Mouse (Mus musculus): ENCODE measurements around the gene Olfr1217. TPM values are rescaled to one million over a fixed set of nuclear protein-coding genes. Genes with fewer than 3 reads are reported as not detected.
"Not testable (repeated sequence)": the region's sequence is repeated elsewhere in the genome, so short reads cannot be mapped to it uniquely, and the experiment has no call there.

Gene Olfr1217
- polyA plus RNA-seq (2015; fragmentation: Nextera tagmentation; extraction: Ambion mirVana): not detected in 2 replicates

GRCm38 (mm10) chr2:89031965-89032364 lies at the start of gene Olfr1217:
Gene Olfr1217, minus strand, starts transcription at chr2:89032065.
- TF ChIP-seq CTCF (IDR thresholded peaks at IDR 0.05) (no peak), EP300 (IDR thresholded peaks at IDR 0.05) (no peak)
- no peaks in the 10 kb centered on the region for H3K36me3 ChIP-seq (ENCODE audit: insufficient read depth, low read length)
- no peaks in the 10 kb centered on the region for H3K9me3 ChIP-seq (ENCODE audit: low read length)
- no peak within 1 kb of the TSS for H3K27ac ChIP-seq (ENCODE audit: low read length)
- DNase-seq (ENCODE audit: low spot score): no peak
- no peak within 1 kb of the TSS for H3K4me3 ChIP-seq (ENCODE audit: low read depth, low read length)
- no peak within 1 kb of the TSS for H3K4me2 ChIP-seq (replicated peaks; ENCODE audit: low read depth, low read length)
- H3K9ac ChIP-seq (replicated peaks; ENCODE audit: low read depth): no peak within 1 kb of the TSS
- no peaks in the 10 kb centered on the region for H3K4me1 ChIP-seq (ENCODE audit: insufficient read depth, low read depth, low read length)
- no peaks in the 10 kb centered on the region for H3K27me3 ChIP-seq (replicated peaks; ENCODE audit: insufficient read depth, low read length)
- ATAC-seq: no peak
- WGBS: 62% methylated on average over 2 of the region's 2 CpGs

DNA sequence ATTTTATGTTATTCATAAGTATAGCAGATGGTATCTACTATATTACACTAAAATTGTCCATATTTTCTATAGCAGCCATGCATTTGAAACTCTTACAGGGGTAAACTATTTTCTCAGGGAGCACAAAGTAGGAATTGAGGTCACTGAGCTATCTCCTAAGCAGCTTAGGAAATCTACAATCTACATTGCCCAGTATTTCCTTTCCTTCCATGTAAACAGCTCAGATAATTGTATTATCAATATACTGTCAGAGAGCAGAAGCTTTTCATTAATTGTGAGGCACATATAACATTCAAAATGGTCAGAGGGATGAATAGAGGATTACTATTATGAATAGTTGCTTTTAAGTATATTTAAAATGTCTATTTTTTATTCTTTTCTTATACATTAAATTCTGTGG lies 49.6 kb upstream of the Olfr1217 start:
- H3K27me3 ChIP-seq (replicated peaks; ENCODE audit: insufficient read depth, low read length): no peaks in the 10 kb centered on the region
- H3K27ac ChIP-seq (ENCODE audit: low read length): no peak overlapping the region
- no peak for ATAC-seq
- no peaks in the 10 kb centered on the region for H3K36me3 ChIP-seq (ENCODE audit: insufficient read depth, low read length)
- no peak for TF ChIP-seq EP300 (IDR thresholded peaks at IDR 0.05)
- no peak for TF ChIP-seq CTCF (IDR thresholded peaks at IDR 0.05)
- no peak overlapping the region for H3K9ac ChIP-seq (replicated peaks; ENCODE audit: low read depth)
- no peak overlapping the region for H3K4me3 ChIP-seq (ENCODE audit: low read depth, low read length)
- no peaks in the 10 kb centered on the region for H3K9me3 ChIP-seq (ENCODE audit: low read length)
- H3K4me2 ChIP-seq (replicated peaks; ENCODE audit: low read depth, low read length): no peak overlapping the region
- no peaks in the 10 kb centered on the region for H3K4me1 ChIP-seq (ENCODE audit: insufficient read depth, low read depth, low read length)
- DNase-seq (ENCODE audit: low spot score): no peak

DNA sequence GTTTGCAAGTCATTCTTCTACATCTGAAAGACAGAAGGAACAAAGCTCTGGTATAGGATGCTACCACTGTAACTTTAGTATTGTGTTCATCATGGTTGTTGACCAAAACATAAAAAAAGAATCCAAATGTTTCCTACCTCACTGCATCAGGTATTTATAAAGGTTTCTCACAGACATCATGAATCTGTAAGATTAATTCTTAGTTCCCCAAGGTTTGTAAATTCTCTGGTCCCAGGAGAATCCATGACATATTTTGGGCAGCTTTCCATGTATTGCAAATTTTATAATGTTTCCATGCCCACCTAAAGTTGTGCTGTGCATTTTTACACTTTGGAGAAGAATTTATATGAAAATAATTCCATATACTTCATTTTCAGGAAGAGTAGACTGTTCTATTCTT lies 29.2 kb upstream of the Olfr1217 start, which contains the start of gene Olfr1218:
Gene Olfr1218 (minus strand): TSS at position 101 of the 400 bp plus-strand sequence.
- Histone ChIP-seq H3K36me3 (ENCODE audit: insufficient read depth, low read length) (no peaks in the 10 kb centered on the region), H3K4me2 (replicated peaks; ENCODE audit: low read depth, low read length) (no peak within 1 kb of the TSS), H3K9me3 (ENCODE audit: low read length) (no peaks in the 10 kb centered on the region), H3K27ac (ENCODE audit: low read length) (no peak within 1 kb of the TSS), H3K4me3 (ENCODE audit: low read depth, low read length) (no peak within 1 kb of the TSS), H3K27me3 (replicated peaks; ENCODE audit: insufficient read depth, low read length) (no peaks in the 10 kb centered on the region), H3K4me1 (ENCODE audit: insufficient read depth, low read depth, low read length) (no peaks in the 10 kb centered on the region), H3K9ac (replicated peaks; ENCODE audit: low read depth) (no peak within 1 kb of the TSS)
- TF ChIP-seq CTCF (IDR thresholded peaks at IDR 0.05) (no peak), EP300 (IDR thresholded peaks at IDR 0.05) (no peak)
- ATAC-seq (no peak), DNase-seq (ENCODE audit: low spot score) (no peak)

DNA sequence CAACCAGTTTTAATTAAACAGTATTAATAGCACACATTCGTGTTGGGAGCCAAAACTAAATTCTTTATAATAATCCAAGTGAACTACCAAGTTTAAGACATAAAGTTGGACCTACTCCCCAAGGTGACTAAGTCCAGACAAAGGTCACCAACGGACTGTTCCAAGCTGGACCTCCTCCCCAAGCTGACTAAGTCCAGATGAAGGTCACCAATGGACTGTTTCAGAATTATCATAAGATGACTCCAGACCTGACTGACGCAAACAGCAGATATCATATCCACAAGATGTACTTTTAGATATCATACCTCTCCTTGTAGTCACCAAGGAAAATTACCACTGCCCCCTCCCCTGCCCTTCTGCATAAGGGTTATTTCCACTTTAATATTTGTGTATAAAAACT lies 10.4 kb downstream of the Olfr1217 start:
- not testable (repeated sequence) for H3K9me3 ChIP-seq (ENCODE audit: low read length); ATAC-seq; H3K4me3 ChIP-seq (ENCODE audit: low read depth, low read length); H3K4me1 ChIP-seq (ENCODE audit: insufficient read depth, low read depth, low read length); H3K4me2 ChIP-seq (replicated peaks; ENCODE audit: low read depth, low read length); H3K27me3 ChIP-seq (replicated peaks; ENCODE audit: insufficient read depth, low read length); H3K27ac ChIP-seq (ENCODE audit: low read length); H3K9ac ChIP-seq (replicated peaks; ENCODE audit: low read depth); H3K36me3 ChIP-seq (ENCODE audit: insufficient read depth, low read length); DNase-seq (ENCODE audit: low spot score)
- WGBS: 57% methylated on average over 3 of the region's 3 CpGs

GRCm38 (mm10) chr2:89018240-89018639 lies 13.6 kb downstream of the Olfr1217 start, which contains the start of gene Olfr1216:
Gene Olfr1216, minus strand, starts transcription at chr2:89018340.
- Histone ChIP-seq H3K36me3 (ENCODE audit: insufficient read depth, low read length) (no peaks in the 10 kb centered on the region), H3K4me1 (ENCODE audit: insufficient read depth, low read depth, low read length) (no peaks in the 10 kb centered on the region), H3K9ac (replicated peaks; ENCODE audit: low read depth) (no peak within 1 kb of the TSS), H3K27me3 (replicated peaks; ENCODE audit: insufficient read depth, low read length) (no peaks in the 10 kb centered on the region), H3K4me2 (replicated peaks; ENCODE audit: low read depth, low read length) (no peak within 1 kb of the TSS), H3K9me3 (ENCODE audit: low read length) (no peaks in the 10 kb centered on the region), H3K27ac (ENCODE audit: low read length) (no peak within 1 kb of the TSS), H3K4me3 (ENCODE audit: low read depth, low read length) (no peak within 1 kb of the TSS)
- 64% methylated on average over 1 of the region's 1 CpGs for WGBS
- TF ChIP-seq EP300 (IDR thresholded peaks at IDR 0.05): no peak
- ATAC-seq: no peak
- no peak for DNase-seq (ENCODE audit: low spot score)

GRCm38 (mm10) chr2:89006873-89007272 lies 25.0 kb downstream of the Olfr1217 start, which contains the start of gene Olfr1215:
Gene Olfr1215, minus strand, starts transcription at chr2:89006973.
- Histone ChIP-seq H3K4me1 (ENCODE audit: insufficient read depth, low read depth, low read length) (no peaks in the 10 kb centered on the region), H3K9ac (replicated peaks; ENCODE audit: low read depth) (no peak within 1 kb of the TSS), H3K27me3 (replicated peaks; ENCODE audit: insufficient read depth, low read length) (no peaks in the 10 kb centered on the region), H3K36me3 (ENCODE audit: insufficient read depth, low read length) (no peaks in the 10 kb centered on the region), H3K4me3 (ENCODE audit: low read depth, low read length) (no peak within 1 kb of the TSS), H3K27ac (ENCODE audit: low read length) (no peak within 1 kb of the TSS), H3K4me2 (replicated peaks; ENCODE audit: low read depth, low read length) (no peak within 1 kb of the TSS), H3K9me3 (ENCODE audit: low read length) (no peaks in the 10 kb centered on the region)
- TF ChIP-seq CTCF (IDR thresholded peaks at IDR 0.05): no peak
- DNase-seq (ENCODE audit: low spot score) (no peak), ATAC-seq (no peak)
- WGBS: 38% methylated on average over 2 of the region's 2 CpGs

- H3K27ac ChIP-seq (ENCODE audit: low read length): no peak within 1 kb of the TSS
- no peak for TF ChIP-seq EP300 (IDR thresholded peaks at IDR 0.05)
- TF ChIP-seq CTCF (IDR thresholded peaks at IDR 0.05): no peak
- H3K4me1 ChIP-seq (ENCODE audit: insufficient read depth, low read depth, low read length): no peaks in the 10 kb centered on the region
- no peak for DNase-seq (ENCODE audit: low spot score)
- 70% methylated on average over 1 of the region's 1 CpGs for WGBS
- no peaks in the 10 kb centered on the region for H3K36me3 ChIP-seq (ENCODE audit: insufficient read depth, low read length)
- no peaks in the 10 kb centered on the region for H3K9me3 ChIP-seq (ENCODE audit: low read length)
- H3K4me2 ChIP-seq (replicated peaks; ENCODE audit: low read depth, low read length): no peak within 1 kb of the TSS
- no peak within 1 kb of the TSS for H3K9ac ChIP-seq (replicated peaks; ENCODE audit: low read depth)
- no peaks in the 10 kb centered on the region for H3K27me3 ChIP-seq (replicated peaks; ENCODE audit: insufficient read depth, low read length)
- H3K4me3 ChIP-seq (ENCODE audit: low read depth, low read length): no peak within 1 kb of the TSS
- no peak for ATAC-seq
These were observed 39.3 kb downstream of the Olfr1217 start, which contains the start of gene Olfr1214 for GRCm38 (mm10) chr2:88992553-88992952. Gene Olfr1214, minus strand, starts transcription at chr2:88992653.

All from lung, postnatal 0 days (tissue).